Mouse (Mus musculus): Measurements from ENCODE around the gene St7.

GRCm38 (mm10) chr6:17719423-17719822 is 26.7 kb downstream of the St7 start:
- TF ChIP-seq CTCF (conservative IDR thresholded peaks at IDR 0.05; ENCODE audit: low read length): no peak
- no peak for TF ChIP-seq NANOG (IDR thresholded peaks at IDR 0.05; ENCODE audit: borderline replicate concordance, low read length)

Measured in E14TG2a.4 (cell line).